Mouse (Mus musculus) lung, postnatal 0 days (tissue): Measurements from ENCODE around the gene Alg9.

Experiments used
- CTCF ChIP-seq: IDR thresholded peaks from 2 replicates; pipeline ENCODE4 v1.5.1; 2016; ENCODE audit warnings: antibody characterized with exemption, mild to moderate bottlenecking
- EP300 ChIP-seq: IDR thresholded peaks from 2 replicates; pipeline ENCODE4 v1.6.1; 2016; ENCODE audit warnings: antibody characterized with exemption, mild to moderate bottlenecking, control low read depth

DNA sequence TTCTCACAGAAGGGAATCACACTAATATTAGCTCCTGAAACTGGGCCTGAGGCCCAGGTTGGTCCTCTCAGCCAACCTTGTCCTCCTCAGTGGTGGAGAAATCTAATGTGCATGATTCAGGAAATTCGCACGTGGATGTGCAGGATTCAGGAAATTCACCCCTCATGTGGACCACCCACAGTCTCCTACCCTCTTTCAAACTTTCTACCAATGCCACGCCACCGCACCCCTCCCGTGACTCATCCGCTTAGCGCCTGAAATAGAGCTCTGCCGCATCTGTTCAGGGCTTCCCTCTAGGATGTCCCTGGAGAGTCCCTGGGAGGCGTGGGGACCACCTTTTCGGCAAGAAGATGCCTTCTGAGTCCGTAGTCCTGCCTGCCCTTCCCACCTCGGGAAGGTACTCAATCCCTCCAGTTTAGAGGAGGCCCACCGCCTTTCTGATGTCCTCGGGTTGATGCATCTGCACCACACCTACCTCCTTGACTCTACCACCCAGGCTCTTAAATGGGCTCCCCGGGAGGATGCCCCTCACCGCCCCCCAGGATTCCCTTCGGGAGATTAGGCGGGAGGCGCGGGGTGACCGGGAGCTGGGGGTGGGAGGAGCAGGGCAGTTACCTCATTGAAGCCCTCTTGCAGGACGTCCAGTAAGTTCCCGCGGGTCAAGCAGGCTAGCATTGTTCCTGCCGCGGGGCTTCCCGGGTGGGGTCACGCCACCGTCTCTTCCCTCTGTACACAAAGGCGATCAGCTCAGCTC is 47.5 kb upstream of the Alg9 start:
- TF ChIP-seq CTCF = no peak
- TF ChIP-seq EP300 = no peak
